In the genomic region with DNA sequence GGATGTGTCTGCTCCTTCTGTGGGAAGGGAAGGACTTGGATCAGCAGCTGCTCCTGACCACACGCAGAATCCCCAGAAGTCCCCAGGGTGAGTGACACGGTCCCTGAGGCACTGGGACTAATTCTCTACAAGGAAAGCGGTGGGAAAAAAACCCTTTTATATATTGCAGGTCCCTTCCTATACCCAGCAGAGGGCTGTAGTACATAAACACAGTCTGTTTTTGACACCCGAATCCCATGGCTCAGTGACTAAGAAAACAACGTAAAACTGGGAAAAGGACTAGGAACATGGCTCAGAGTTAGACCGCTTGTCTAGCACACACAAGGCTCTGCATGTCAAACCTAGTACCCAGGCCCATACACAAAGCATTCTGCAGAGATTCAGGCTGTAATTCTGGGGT, we compare ENCODE assay signal across 9 mouse cellular contexts.
"Had no signal": no experiment of that assay in that cellular context is flagged by ENCODE, and none has a peak within 500 bp of the region (broad histone marks: within the 10 kb centered on the region; RNA-seq: fewer than 3 reads in every experiment).

No protein-coding gene starts in this region.

- H3K4me1 ChIP-seq: liver, embryonic 13.5 days had no signal

- H3K4me2 ChIP-seq: liver, embryonic 13.5 days; midbrain, embryonic 11.5 days had no signal

- H3K36me3 ChIP-seq: liver, embryonic 13.5 days had no signal

- ATAC-seq: liver, postnatal 0 days; midbrain, embryonic 16.5 days had no signal

- H3K9me3 ChIP-seq: liver, embryonic 13.5 days had no signal

- H3K27me3 ChIP-seq: liver, embryonic 13.5 days had no signal

- H3K9ac ChIP-seq: liver, embryonic 13.5 days; liver, postnatal 0 days had no signal

- H3K27ac ChIP-seq: liver, embryonic 13.5 days had no signal

- DNase-seq: kidney, adult 11 months; liver; liver, embryonic 13.5 days; liver, postnatal 0 days; right cerebral cortex, adult 18-20 months; right cerebral cortex, postnatal 25 days; thymus, postnatal 4 days had no signal

- H3K4me3 ChIP-seq: liver, embryonic 13.5 days had no signal
